Mouse (Mus musculus) limb, embryonic 14.5 days (tissue): Measurements from ENCODE around the gene Mllt6. TPM values are rescaled to one million over a fixed set of nuclear protein-coding genes. Genes with fewer than 3 reads are reported as not detected.

ENCODE experiments used
- ATAC-seq: fragments of 200-750 bp; cut with Nextera tagmentation; 2 replicates; pipeline ENCODE4 v1.8.0; 2017; ENCODE audit warnings: low read depth, moderate number of reproducible peaks, moderate TSS enrichment; ENCODE audit not compliant: low FRiP score
- DNase-seq: peaks from one replicate; pipeline ENCODE4 v3.0.0-alpha.2; 2015; ENCODE audit warnings: low spot score
- H3K27ac ChIP-seq: fragments of 300-500 bp; sonication (generic); replicated peaks from 2 replicates; pipeline ENCODE4 v1.5.1; 2014; ENCODE audit warnings: low read depth, mild to moderate bottlenecking, low read length, moderate library complexity, mixed read lengths
- H3K27me3 ChIP-seq: fragments of 300-500 bp; sonication (generic); 2 replicates; pipeline ENCODE4 v1.6.1; 2014; ENCODE audit warnings: low read length, mixed read lengths; ENCODE audit not compliant: control insufficient read depth, insufficient read depth
- H3K36me3 ChIP-seq: fragments of 300-500 bp; sonication (generic); 2 replicates; pipeline ENCODE4 v1.6.1; 2014; ENCODE audit warnings: mild to moderate bottlenecking, low read length, moderate library complexity, mixed read lengths; ENCODE audit not compliant: control insufficient read depth, insufficient read depth
- H3K4me1 ChIP-seq: fragments of 300-500 bp; sonication (generic); 2 replicates; pipeline ENCODE4 v1.6.1; 2014; ENCODE audit warnings: antibody characterized with exemption, low read length, mixed read lengths; ENCODE audit not compliant: control insufficient read depth, insufficient read depth
- H3K4me2 ChIP-seq: fragments of 300-500 bp; sonication (generic); replicated peaks from 2 replicates; pipeline ENCODE4 v1.6.1; 2014; ENCODE audit warnings: low read depth, mild to moderate bottlenecking, low read length, moderate library complexity; ENCODE audit not compliant: severe bottlenecking
- H3K4me3 ChIP-seq: fragments of 300-500 bp; sonication (generic); replicated peaks from 2 replicates; pipeline ENCODE4 v1.5.1; 2014; ENCODE audit warnings: low read length
- H3K9ac ChIP-seq: fragments of 300-500 bp; sonication (generic); 2 replicates; pipeline ENCODE4 v1.6.1; 2014; ENCODE audit warnings: mild to moderate bottlenecking, low read depth, low read length, moderate library complexity; ENCODE audit not compliant: severe bottlenecking
- H3K9me3 ChIP-seq: fragments of 300-500 bp; sonication (generic); 2 replicates; pipeline ENCODE4 v1.6.1; 2016; ENCODE audit warnings: low read length; ENCODE audit not compliant: control insufficient read depth
- POLR2A ChIP-seq: fragments of 200-500 bp; IDR thresholded peaks from 2 replicates; pipeline ENCODE4 v1.8.0; 2012; ENCODE audit warnings: inconsistent platforms, mild to moderate bottlenecking, moderate library complexity, borderline replicate concordance; ENCODE audit not compliant: insufficient read depth, insufficient read length; ENCODE audit errors: extremely low read depth
- WGBS: fragments of 180-500 bp; shearing (Covaris S2); extraction: QIAGEN DNeasy Blood & Tissue Kit; methylation state at CpG from one replicate; pipeline ENCODE4 v1.1.7; 2014; 5-methylcytosine and 5-hydroxymethylcytosine counted together
- polyA plus RNA-seq, 2 experiments: library from polyadenylated mRNA; depleted of rRNA in 1 of 2; stranded (reverse) in 1 of 2; unstranded in 1 of 2; fragments of >200 nt; fragmentation: Nextera tagmentation in 1 of 2; extraction: Ambion mirVana in 1 of 2; gene quantifications; 2 replicates each; pipeline versions ENCODE4 v1.2.1 to v1.2.3; 2012 to 2014

Mllt6 gene
- polyA plus RNA-seq, 2 experiments = 4.9 to 28.6 TPM

GRCm38 (mm10) chr11:97623166-97623565 lies 40.0 kb upstream of the Mllt6 start:
- ATAC-seq (no peak), DNase-seq (no peak)
- no peak overlapping the region for H3K27ac ChIP-seq
- no peaks in the 10 kb centered on the region for H3K36me3 ChIP-seq
- peaks cover 7% of the 10 kb centered on the region; the same call in 1 of the 2 replicates for H3K4me1 ChIP-seq
- no peaks in the 10 kb centered on the region for H3K9me3 ChIP-seq
- 53% methylated on average over 9 of the region's 9 CpGs for WGBS
- no peak overlapping the region for H3K4me3 ChIP-seq
- no peak overlapping the region for H3K4me2 ChIP-seq
- H3K27me3 ChIP-seq = peaks cover 35% of the 10 kb centered on the region
- no peak for TF ChIP-seq POLR2A
- no peak overlapping the region for H3K9ac ChIP-seq

GRCm38 (mm10) chr11:97625551-97625950 lies 37.7 kb upstream of the Mllt6 start:
- no peak for ATAC-seq
- peaks cover 52% of the 10 kb centered on the region for H3K27me3 ChIP-seq
- H3K9ac ChIP-seq = no peak overlapping the region
- DNase-seq = no peak
- H3K27ac ChIP-seq = no peak overlapping the region
- WGBS = 75% methylated on average over 5 of the region's 5 CpGs
- no peaks in the 10 kb centered on the region for H3K9me3 ChIP-seq
- no peak for TF ChIP-seq POLR2A
- no peak overlapping the region for H3K4me2 ChIP-seq
- no peak overlapping the region for H3K4me3 ChIP-seq
- H3K4me1 ChIP-seq = peaks cover 14% of the 10 kb centered on the region; the same call in 1 of the 2 replicates
- H3K36me3 ChIP-seq = no peaks in the 10 kb centered on the region

GRCm38 (mm10) chr11:97626431-97626830 lies 36.8 kb upstream of the Mllt6 start:
- Histone ChIP-seq H3K4me2 (0 out of 2 replicates have a peak overlapping the region, but pooled peaks have one; percentile 8), H3K9ac (no peak overlapping the region), H3K27me3 (peaks cover 60% of the 10 kb centered on the region), H3K4me1 (peaks cover 14% of the 10 kb centered on the region; the same call in 1 of the 2 replicates), H3K36me3 (no peaks in the 10 kb centered on the region), H3K4me3 (no peak overlapping the region), H3K27ac (no peak overlapping the region), H3K9me3 (no peaks in the 10 kb centered on the region)
- ATAC-seq = no peak
- 9% methylated on average over 13 of the region's 13 CpGs for WGBS
- no peak for TF ChIP-seq POLR2A
- no peak for DNase-seq

GRCm38 (mm10) chr11:97626850-97627249 lies 36.4 kb upstream of the Mllt6 start:
- TF ChIP-seq POLR2A = no peak
- DNase-seq (no peak), ATAC-seq (no peak)
- Histone ChIP-seq H3K4me2 (0 out of 2 replicates have a peak overlapping the region, but pooled peaks have one; percentile 8), H3K36me3 (no peaks in the 10 kb centered on the region), H3K9ac (no peak overlapping the region), H3K4me3 (no peak overlapping the region), H3K9me3 (no peaks in the 10 kb centered on the region), H3K4me1 (peaks cover 14% of the 10 kb centered on the region; the same call in 1 of the 2 replicates), H3K27ac (no peak overlapping the region), H3K27me3 (peaks cover 64% of the 10 kb centered on the region)
- 11% methylated on average over 10 of the region's 10 CpGs for WGBS

- Histone ChIP-seq H3K9ac (peak overlapping the region; percentile 70; the same call in 1 of the 2 replicates), H3K27me3 (peaks cover 64% of the 10 kb centered on the region), H3K4me1 (peaks cover 14% of the 10 kb centered on the region; the same call in 1 of the 2 replicates), H3K27ac (no peak overlapping the region), H3K4me2 (peak overlapping the region; percentile 95), H3K9me3 (no peaks in the 10 kb centered on the region), H3K4me3 (peak overlapping the region; percentile 73), H3K36me3 (no peaks in the 10 kb centered on the region)
- ATAC-seq = no peak
- no peak for DNase-seq
- TF ChIP-seq POLR2A = no peak
- 3% methylated on average over 30 of the region's 30 CpGs for WGBS
Measured at GRCm38 (mm10) chr11:97627556-97628302, 35.5 kb upstream of the Mllt6 start.
